Mouse (Mus musculus) heart, postnatal 4 days (tissue): ENCODE measurements around the gene Aspdh. TPM values are rescaled to one million over a fixed set of nuclear protein-coding genes. Genes with fewer than 3 reads are reported as not detected.

ENCODE experiments used
- DNase-seq: peaks from one replicate; pipeline ENCODE4 v3.0.0; 2021
- total RNA-seq, 2 experiments: library from RNA; stranded (reverse); gene quantifications; 2 replicates each; pipeline ENCODE4 v1.2.3; 2021

Gene Aspdh
- total RNA-seq, 2 experiments from 2014 or later, result 2.2 TPM

DNA sequence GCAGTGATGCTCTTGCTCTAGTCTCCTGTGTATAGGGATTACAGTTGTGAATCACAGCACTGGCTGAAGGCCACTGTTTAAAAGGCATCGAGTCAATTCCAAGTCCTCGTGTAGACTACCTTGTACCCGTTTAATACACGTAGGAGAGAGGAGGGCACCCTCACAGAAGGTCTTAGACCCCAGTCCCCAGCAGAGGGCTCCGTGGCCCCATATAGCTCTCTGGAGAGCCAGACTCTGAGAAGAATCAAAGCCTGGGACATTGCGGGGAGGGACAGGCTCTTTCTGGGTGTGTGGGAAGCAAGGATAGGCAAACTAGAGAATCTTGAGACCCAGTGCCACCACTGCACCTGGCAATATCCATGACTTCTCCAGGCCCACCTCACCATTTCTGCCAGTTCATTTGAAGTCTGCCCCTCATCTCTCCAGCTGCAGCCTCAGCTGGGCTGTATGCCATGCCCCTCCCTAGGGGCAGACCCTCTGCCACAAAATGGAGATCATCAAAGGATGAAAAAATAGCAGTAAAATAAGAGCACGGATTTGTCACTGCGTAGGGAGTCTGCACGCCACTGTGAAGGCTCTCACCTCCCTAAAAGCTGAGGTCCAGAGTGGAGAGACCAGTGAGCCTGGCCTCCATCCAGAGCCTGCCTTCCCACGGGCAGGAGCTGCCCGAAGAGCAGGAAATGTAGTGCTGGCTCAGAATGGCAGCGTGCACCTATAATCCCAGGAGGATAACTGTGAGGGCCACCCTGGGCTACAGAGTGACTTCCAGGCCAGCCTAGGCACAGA lies 18.9 kb upstream of the Aspdh start:
- peak; percentile 34 for DNase-seq

GRCm38 (mm10) chr7:44453256-44453655 lies 11.9 kb upstream of the Aspdh start:
- no peak for DNase-seq

- DNase-seq, result no peak
Measured at GRCm38 (mm10) chr7:44456302-44456701, 8.9 kb upstream of the Aspdh start.

GRCm38 (mm10) chr7:44460067-44460466 lies 5.1 kb upstream of the Aspdh start:
- DNase-seq, result no peak

DNA sequence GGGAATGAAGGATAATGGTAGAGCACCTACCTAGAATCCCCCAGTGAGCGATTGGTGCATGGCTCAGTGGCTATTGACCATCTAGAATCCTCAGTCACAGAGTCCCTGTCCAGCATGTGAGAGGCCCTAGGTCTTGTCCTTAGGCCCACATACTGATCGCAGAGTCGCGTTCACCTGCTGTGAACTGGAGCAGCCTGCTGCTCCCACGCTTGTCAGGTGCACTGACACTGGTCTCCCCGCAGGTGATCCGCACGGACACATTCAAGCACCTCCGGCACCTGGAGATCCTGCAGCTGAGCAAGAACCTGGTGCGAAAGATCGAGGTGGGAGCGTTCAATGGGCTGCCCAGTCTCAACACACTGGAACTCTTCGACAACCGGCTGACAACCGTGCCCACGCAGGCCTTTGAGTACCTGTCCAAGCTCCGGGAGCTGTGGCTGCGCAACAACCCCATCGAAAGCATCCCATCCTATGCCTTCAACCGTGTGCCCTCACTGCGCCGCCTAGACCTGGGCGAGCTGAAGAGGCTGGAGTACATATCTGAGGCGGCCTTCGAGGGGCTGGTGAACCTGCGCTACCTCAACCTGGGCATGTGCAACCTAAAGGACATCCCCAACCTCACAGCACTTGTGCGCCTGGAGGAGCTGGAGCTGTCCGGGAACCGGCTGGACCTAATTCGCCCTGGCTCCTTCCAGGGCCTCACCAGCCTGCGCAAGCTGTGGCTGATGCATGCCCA lies 4.3 kb upstream of the Aspdh start:
- DNase-seq, result no peak

GRCm38 (mm10) chr7:44461503-44462217 lies 3.5 kb upstream of the Aspdh start:
- DNase-seq, result no peak

- DNase-seq, result peak; percentile 62
Measured at GRCm38 (mm10) chr7:44462218-44463055, 2.8 kb upstream of the Aspdh start.

- DNase-seq, result no peak
Measured at GRCm38 (mm10) chr7:44463056-44463425, 2.1 kb upstream of the Aspdh start.

DNA sequence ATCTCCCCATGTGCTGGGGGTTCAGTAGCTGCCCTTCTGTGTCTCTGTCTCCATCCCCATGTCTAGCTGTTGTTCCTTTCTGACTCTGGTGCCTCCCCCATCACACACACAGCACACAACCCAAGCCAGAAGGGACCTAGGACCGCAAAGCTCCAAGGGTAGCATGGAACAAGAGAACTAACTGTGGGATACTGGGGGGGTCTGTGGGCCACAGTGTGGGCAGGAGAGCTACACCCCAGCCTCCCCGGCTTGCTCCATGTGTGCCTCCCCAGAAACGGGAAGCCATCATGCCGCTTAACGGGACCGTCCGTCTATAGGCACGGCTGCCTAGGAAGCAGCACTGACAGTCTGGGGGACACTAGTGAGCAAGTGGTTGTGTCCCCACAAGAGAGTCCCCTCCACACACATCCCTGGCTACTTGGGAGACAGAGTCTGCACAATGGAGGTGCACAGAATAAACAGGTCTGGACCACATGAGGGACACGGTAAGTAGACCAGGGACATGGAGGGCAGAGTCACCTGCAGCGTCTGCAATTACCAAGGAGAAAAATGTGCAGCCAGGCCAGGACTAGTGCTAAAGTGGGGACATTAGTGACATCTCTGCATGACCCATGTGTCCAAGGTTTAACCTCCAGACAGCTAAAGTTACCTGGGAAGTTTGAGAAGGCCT lies 1.5 kb upstream of the Aspdh start:
- no peak for DNase-seq

DNA sequence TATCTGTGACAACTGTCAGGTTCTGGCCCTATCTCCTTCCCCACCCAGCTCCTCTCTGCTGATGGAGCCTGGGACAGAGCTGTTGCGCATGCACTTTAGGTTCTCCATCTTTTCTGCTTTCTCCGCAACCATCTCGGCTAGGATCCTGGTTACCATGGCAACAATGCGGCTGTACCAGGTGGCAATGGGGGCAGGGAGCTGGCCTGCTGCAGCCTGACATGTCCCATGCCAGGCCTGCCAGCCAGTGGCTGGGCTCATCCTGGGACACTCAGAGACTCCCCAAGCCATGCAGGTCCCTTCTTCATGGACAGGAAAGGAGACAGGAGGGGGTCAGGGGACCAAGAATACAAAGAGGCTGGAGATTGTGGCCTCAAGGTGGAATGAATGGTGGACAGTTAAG lies 680 bp upstream of the Aspdh start:
- DNase-seq, result no peak

- no peak for DNase-seq
Measured at GRCm38 (mm10) chr7:44466006-44466887, 1.1 kb downstream of the Aspdh start.

DNA sequence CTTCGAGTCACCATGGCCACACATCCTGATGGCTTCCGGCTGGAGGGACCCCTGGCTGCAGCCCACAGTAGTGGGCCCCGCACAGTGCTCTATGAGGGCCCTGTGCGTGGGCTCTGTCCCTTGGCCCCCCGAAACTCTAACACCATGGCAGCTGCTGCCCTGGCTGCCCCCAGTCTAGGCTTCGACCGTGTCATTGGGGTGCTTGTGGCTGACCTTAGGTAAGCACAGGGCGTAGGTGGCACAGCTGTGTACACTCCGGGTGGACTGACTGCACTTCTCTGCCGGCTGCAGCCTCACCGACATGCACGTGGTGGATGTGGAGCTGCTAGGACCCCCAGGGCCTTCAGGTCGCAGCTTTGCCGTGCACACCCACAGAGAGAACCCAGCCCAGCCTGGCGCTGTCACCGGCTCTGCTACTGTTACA lies 1.7 kb downstream of the Aspdh start:
- no peak for DNase-seq

DNA sequence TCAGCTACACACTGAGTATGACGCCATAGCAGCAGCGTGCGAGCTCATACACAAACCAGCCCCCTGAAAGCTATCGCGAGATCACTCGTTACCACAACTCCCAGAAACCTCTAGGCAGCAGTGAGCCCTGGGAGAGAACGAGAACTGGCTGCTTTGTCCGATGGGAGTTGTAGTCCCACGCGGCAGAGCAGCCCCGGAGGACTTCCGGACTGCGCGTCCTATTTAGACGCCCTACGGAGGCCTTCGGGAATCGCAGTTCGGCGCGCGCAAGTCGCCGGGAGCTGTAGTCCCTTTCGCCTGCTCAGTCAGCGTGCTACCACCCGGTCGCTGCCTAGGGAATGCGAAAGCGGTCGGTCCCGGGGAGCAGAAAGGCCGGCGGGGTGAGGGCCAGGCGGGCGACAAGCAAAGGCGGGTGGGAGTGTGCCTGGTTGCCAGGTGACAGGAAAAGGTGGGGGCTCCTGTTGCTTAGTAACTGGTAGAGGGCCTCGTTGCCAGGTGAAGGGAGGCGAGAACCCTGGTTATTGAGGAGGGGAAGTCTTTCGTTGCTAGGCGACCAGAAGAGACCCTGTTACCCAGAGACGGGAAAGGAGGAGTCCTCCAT lies 2.7 kb downstream of the Aspdh start, which contains the start of gene Josd2:
Josd2 (plus strand) TSS at position 170 of the 601 bp plus-strand sequence.
- peak; percentile 93 for DNase-seq

DNA sequence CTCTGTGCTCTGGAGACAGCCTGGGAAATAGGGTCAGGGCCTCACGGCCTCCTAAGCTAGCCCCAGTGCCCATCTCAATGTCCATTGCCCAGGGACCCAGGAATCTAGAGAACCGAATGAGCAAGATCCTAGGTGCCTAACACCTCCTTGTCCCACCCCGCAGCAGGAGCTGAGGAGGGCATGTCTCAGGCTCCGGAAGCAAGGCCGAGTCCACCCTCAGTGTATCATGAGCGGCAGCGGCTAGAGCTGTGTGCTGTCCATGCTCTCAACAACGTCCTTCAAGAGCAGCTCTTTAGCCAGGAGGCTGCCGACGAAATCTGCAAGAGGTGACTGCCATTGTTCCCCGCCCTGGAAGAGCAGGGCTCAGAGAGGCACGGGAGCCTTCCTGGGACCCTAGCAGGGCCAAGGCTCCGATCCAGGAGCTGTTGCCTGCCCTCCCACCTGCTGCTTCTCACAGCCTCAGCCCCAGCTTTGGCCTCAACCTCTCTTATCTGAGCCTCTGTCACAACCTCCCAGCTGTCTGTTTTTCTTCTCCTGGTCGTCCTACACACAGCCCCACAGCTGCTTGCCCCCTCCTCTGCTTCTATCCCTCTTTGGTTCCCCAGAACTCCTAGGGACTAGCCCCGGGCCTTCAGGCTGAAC lies 3.6 kb downstream of the Aspdh start:
- DNase-seq, result no peak

GRCm38 (mm10) chr7:44469677-44470675 lies 4.8 kb downstream of the Aspdh start:
- DNase-seq, result no peak

- DNase-seq, result peak; percentile 37
Measured at GRCm38 (mm10) chr7:44470696-44471612, 5.8 kb downstream of the Aspdh start.

DNA sequence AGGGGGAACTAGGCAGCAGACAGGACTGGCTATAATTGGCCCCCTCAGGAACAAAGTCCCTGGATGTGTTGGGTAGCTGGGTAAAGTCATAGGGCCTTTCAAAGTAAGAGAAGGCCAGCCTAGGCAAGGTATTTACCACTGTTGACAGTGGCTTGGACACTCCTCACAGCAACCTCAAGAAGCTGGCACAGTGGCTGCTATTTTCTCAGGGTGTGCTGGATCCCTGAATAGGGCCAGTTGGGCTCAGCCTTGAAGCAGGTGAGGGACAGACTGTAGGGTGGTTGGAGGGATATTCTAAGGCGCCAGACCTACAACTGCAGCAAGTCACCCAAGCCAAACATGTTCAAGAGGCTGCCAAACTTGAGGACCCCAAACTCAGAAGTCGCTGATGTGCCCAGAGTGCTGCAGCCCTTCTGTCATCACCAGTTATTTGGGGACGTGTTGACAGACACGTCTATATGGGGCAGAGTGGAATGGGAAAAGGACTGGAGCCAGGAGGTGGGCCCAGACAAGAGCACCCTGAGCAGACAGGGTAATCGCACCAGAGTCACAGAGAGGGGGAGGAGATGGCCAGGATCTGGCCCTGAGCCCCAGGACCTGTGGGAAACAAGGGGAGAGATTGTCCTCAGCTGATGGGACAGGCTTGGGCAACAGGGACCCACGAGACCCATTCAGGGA lies 6.8 kb downstream of the Aspdh start:
- DNase-seq, result peak; percentile 80
